Mouse (Mus musculus) limb, embryonic 13.5 days (tissue): Measurements from ENCODE around the gene Rcn3. TPM values are rescaled to one million over a fixed set of nuclear protein-coding genes. Genes with fewer than 3 reads are reported as not detected.
A peak's percentile ranks its signal among the peaks of the same experiment; 100 is the strongest.

Source experiments
- ATAC-seq: fragments of 200-750 bp; cut with Nextera tagmentation; 2 replicates; pipeline ENCODE4 v1.8.0; 2017; ENCODE audit warnings: low read depth, moderate number of reproducible peaks, moderate TSS enrichment; ENCODE audit not compliant: low FRiP score
- H3K27ac ChIP-seq: fragments of 300-500 bp; sonication (generic); 2 replicates; pipeline ENCODE4 v1.5.1; 2015; ENCODE audit warnings: inconsistent platforms, mild to moderate bottlenecking, moderate library complexity
- H3K27me3 ChIP-seq: fragments of 300-500 bp; sonication (generic); 2 replicates; pipeline ENCODE4 v1.6.1; 2015; ENCODE audit warnings: mild to moderate bottlenecking, inconsistent platforms
- H3K36me3 ChIP-seq: fragments of 300-500 bp; sonication (generic); 2 replicates; pipeline ENCODE4 v1.6.1; 2015; ENCODE audit warnings: inconsistent platforms, mild to moderate bottlenecking, moderate library complexity
- H3K4me1 ChIP-seq: fragments of 300-500 bp; sonication (generic); 2 replicates; pipeline ENCODE4 v1.6.1; 2015; ENCODE audit warnings: inconsistent platforms
- H3K4me2 ChIP-seq: fragments of 300-500 bp; sonication (generic); replicated peaks from 2 replicates; pipeline ENCODE4 v1.6.1; 2015; ENCODE audit warnings: inconsistent platforms, mild to moderate bottlenecking, moderate library complexity
- H3K4me3 ChIP-seq: fragments of 300-500 bp; sonication (generic); 2 replicates; pipeline ENCODE4 v1.5.1; 2015; ENCODE audit warnings: moderate library complexity, mild to moderate bottlenecking, inconsistent platforms
- H3K9ac ChIP-seq: fragments of 300-500 bp; sonication (generic); 2 replicates; pipeline ENCODE4 v1.6.1; 2015; ENCODE audit warnings: mild to moderate bottlenecking, inconsistent platforms
- H3K9me3 ChIP-seq: fragments of 300-500 bp; sonication (generic); 2 replicates; pipeline ENCODE4 v1.6.1; 2016; ENCODE audit warnings: inconsistent platforms
- WGBS: fragments of 180-500 bp; shearing (Covaris S2); methylation state at CpG from one replicate; pipeline ENCODE4 v1.1.7; 2015; 5-methylcytosine and 5-hydroxymethylcytosine counted together
- polyA plus RNA-seq: library from polyadenylated mRNA; unstranded; fragments of >200 nt; fragmentation: Nextera tagmentation; extraction: Ambion mirVana; gene quantifications from 2 replicates; pipeline ENCODE4 v1.2.1, GENCODE M21; 2015

The Rcn3 gene
- polyA plus RNA-seq, 1 experiment from 2014 or later, result 483 TPM

GRCm38 (mm10) chr7:45092828-45093515 is 951 bp upstream of the Rcn3 start:
- H3K27ac ChIP-seq, result peak overlapping the region; percentile 96
- no peak overlapping the region for H3K9ac ChIP-seq
- H3K4me2 ChIP-seq, result peak overlapping the region; percentile 74
- WGBS, result 17% methylated on average over 12 of the region's 12 CpGs
- peaks cover 40% of the 10 kb centered on the region for H3K4me1 ChIP-seq
- peaks cover 27% of the 10 kb centered on the region for H3K36me3 ChIP-seq
- no peaks in the 10 kb centered on the region for H3K9me3 ChIP-seq
- no peaks in the 10 kb centered on the region for H3K27me3 ChIP-seq
- ATAC-seq, result no peak
- H3K4me3 ChIP-seq, result peak overlapping the region; percentile 13; the same call in 1 of the 2 replicates

GRCm38 (mm10) chr7:45091001-45091990 is 725 bp downstream of the Rcn3 start:
- peak; percentile 64 for ATAC-seq

GRCm38 (mm10) chr7:45090251-45090977 is 1.6 kb downstream of the Rcn3 start:
- Histone ChIP-seq H3K4me2 (peak overlapping the region; percentile 74), H3K4me3 (peak overlapping the region; percentile 72), H3K9me3 (no peaks in the 10 kb centered on the region), H3K9ac (peak overlapping the region; percentile 92), H3K36me3 (peaks cover 49% of the 10 kb centered on the region), H3K27ac (peak overlapping the region; percentile 92), H3K4me1 (peaks cover 40% of the 10 kb centered on the region), H3K27me3 (no peaks in the 10 kb centered on the region)
- ATAC-seq, result no peak
- 76% methylated on average over 13 of the region's 13 CpGs for WGBS

More at GRCm38 (mm10) chr7:45091001-45091990, 725 bp downstream of the Rcn3 start:
- Histone ChIP-seq H3K36me3 (peaks cover 43% of the 10 kb centered on the region), H3K4me1 (peaks cover 40% of the 10 kb centered on the region), H3K27me3 (no peaks in the 10 kb centered on the region), H3K4me2 (peak overlapping the region; percentile 74), H3K27ac (peak overlapping the region; percentile 92), H3K9ac (peak overlapping the region; percentile 92), H3K9me3 (no peaks in the 10 kb centered on the region), H3K4me3 (peak overlapping the region; percentile 72)
- 10% methylated on average over 35 of the region's 35 CpGs for WGBS

- H3K27ac ChIP-seq, result no peak overlapping the region
- H3K4me1 ChIP-seq, result peaks cover 25% of the 10 kb centered on the region
- ATAC-seq, result no peak
- no peaks in the 10 kb centered on the region for H3K9me3 ChIP-seq
- H3K36me3 ChIP-seq, result peaks cover 64% of the 10 kb centered on the region
- WGBS, result 94% methylated on average over 17 of the region's 17 CpGs
- no peak overlapping the region for H3K4me3 ChIP-seq
- H3K9ac ChIP-seq, result no peak overlapping the region
- H3K27me3 ChIP-seq, result no peaks in the 10 kb centered on the region
- H3K4me2 ChIP-seq, result no peak overlapping the region
Observed at GRCm38 (mm10) chr7:45088597-45088996, 3.4 kb downstream of the Rcn3 start.

- Histone ChIP-seq H3K9me3 (0 out of 2 replicates have a peak, but pooled peaks cover 3% of the 10 kb centered on the region), H3K27ac (no peak overlapping the region), H3K9ac (no peak overlapping the region), H3K4me2 (no peak overlapping the region), H3K4me3 (no peak overlapping the region), H3K27me3 (no peaks in the 10 kb centered on the region), H3K4me1 (peaks cover 23% of the 10 kb centered on the region), H3K36me3 (peaks cover 80% of the 10 kb centered on the region)
- ATAC-seq, result no peak
- 84% methylated on average over 4 of the region's 4 CpGs for WGBS
Observed at GRCm38 (mm10) chr7:45086084-45086483, 5.9 kb downstream of the Rcn3 start.

GRCm38 (mm10) chr7:45083300-45083890 is 8.6 kb downstream of the Rcn3 start:
- ATAC-seq, result no peak
- Histone ChIP-seq H3K9ac (0 out of 2 replicates have a peak overlapping the region, but pooled peaks have one; percentile 31), H3K4me3 (no peak overlapping the region), H3K36me3 (peaks cover 65% of the 10 kb centered on the region), H3K27me3 (no peaks in the 10 kb centered on the region), H3K4me1 (peaks cover 9% of the 10 kb centered on the region; the same call in 1 of the 2 replicates), H3K9me3 (0 out of 2 replicates have a peak, but pooled peaks cover 3% of the 10 kb centered on the region), H3K4me2 (no peak overlapping the region), H3K27ac (peak overlapping the region; percentile 63; the same call in 1 of the 2 replicates)
- 87% methylated on average over 22 of the region's 22 CpGs for WGBS

- Histone ChIP-seq H3K4me2 (peak overlapping the region; percentile 14; the same call in 1 of the 2 replicates), H3K9me3 (0 out of 2 replicates have a peak, but pooled peaks cover 3% of the 10 kb centered on the region), H3K36me3 (peaks cover 61% of the 10 kb centered on the region), H3K27me3 (no peaks in the 10 kb centered on the region), H3K9ac (0 out of 2 replicates have a peak overlapping the region, but pooled peaks have one; percentile 4), H3K4me1 (peaks cover 9% of the 10 kb centered on the region; the same call in 1 of the 2 replicates), H3K4me3 (no peak overlapping the region), H3K27ac (peak overlapping the region; percentile 63)
- WGBS, result 68% methylated on average over 25 of the region's 25 CpGs
- no peak for ATAC-seq
Observed at GRCm38 (mm10) chr7:45082401-45083299, 9.4 kb downstream of the Rcn3 start.

- peaks cover 61% of the 10 kb centered on the region for H3K36me3 ChIP-seq
- no peak overlapping the region for H3K9ac ChIP-seq
- 49% methylated on average over 5 of the region's 5 CpGs for WGBS
- no peak for ATAC-seq
- peaks cover 9% of the 10 kb centered on the region; the same call in 1 of the 2 replicates for H3K4me1 ChIP-seq
- H3K9me3 ChIP-seq, result 0 out of 2 replicates have a peak, but pooled peaks cover 3% of the 10 kb centered on the region
- no peak overlapping the region for H3K4me2 ChIP-seq
- no peak overlapping the region for H3K4me3 ChIP-seq
- no peak overlapping the region for H3K27ac ChIP-seq
- H3K27me3 ChIP-seq, result no peaks in the 10 kb centered on the region
Observed at GRCm38 (mm10) chr7:45081016-45081415, 11.0 kb downstream of the Rcn3 start.

GRCm38 (mm10) chr7:45079856-45080255 is 12.2 kb downstream of the Rcn3 start:
- Histone ChIP-seq H3K9ac (no peak overlapping the region), H3K9me3 (0 out of 2 replicates have a peak, but pooled peaks cover 3% of the 10 kb centered on the region), H3K4me3 (no peak overlapping the region), H3K27me3 (no peaks in the 10 kb centered on the region), H3K4me1 (peaks cover 9% of the 10 kb centered on the region; the same call in 1 of the 2 replicates), H3K4me2 (no peak overlapping the region), H3K36me3 (peaks cover 61% of the 10 kb centered on the region), H3K27ac (no peak overlapping the region)
- WGBS, result 1% methylated on average over 10 of the region's 10 CpGs
- ATAC-seq, result peak; percentile 21; the same call in 1 of the 2 replicates

- Histone ChIP-seq H3K4me3 (no peak overlapping the region), H3K36me3 (peaks cover 61% of the 10 kb centered on the region), H3K4me1 (peaks cover 9% of the 10 kb centered on the region; the same call in 1 of the 2 replicates), H3K9me3 (0 out of 2 replicates have a peak, but pooled peaks cover 3% of the 10 kb centered on the region), H3K27me3 (no peaks in the 10 kb centered on the region), H3K27ac (no peak overlapping the region), H3K9ac (no peak overlapping the region), H3K4me2 (no peak overlapping the region)
- ATAC-seq, result no peak
- WGBS, result 43% methylated on average over 9 of the region's 9 CpGs
Observed at GRCm38 (mm10) chr7:45078513-45078912, 13.5 kb downstream of the Rcn3 start.
